Mouse (Mus musculus) ES-E14 (cell line): Measurements from ENCODE around the gene Zfp507. TPM values are rescaled to one million over a fixed set of nuclear protein-coding genes. Genes with fewer than 3 reads are reported as not detected.

Experiments
- DNase-seq: peaks from one replicate; pipeline ENCODE4 v3.0.0-alpha.2; 2013; ENCODE audit warnings: low read depth, low spot score
- H3K27ac ChIP-seq: 2 replicates; pipeline ENCODE4 v1.5.1; 2012; ENCODE audit warnings: low read depth, mild to moderate bottlenecking, low read length, moderate library complexity, mixed read lengths; ENCODE audit not compliant: poor library complexity, insufficient read depth, severe bottlenecking
- H3K36me3 ChIP-seq: 2 replicates; pipeline ENCODE4 v1.6.1; 2012; ENCODE audit warnings: mild to moderate bottlenecking, low read length, moderate library complexity, mixed read lengths; ENCODE audit not compliant: control insufficient read depth, poor library complexity, insufficient read depth, severe bottlenecking
- H3K4me1 ChIP-seq, 2 experiments: fragments of 150-350 bp in 1 of 2; sonication (generic) in 1 of 2; 2 replicates each; pipeline ENCODE4 v1.6.1; 2012; ENCODE audit warnings: low read length in 2 of 2, mild to moderate bottlenecking in 1 of 2, mixed read lengths in 1 of 2; ENCODE audit not compliant: control insufficient read depth in 2 of 2, insufficient read depth in 2 of 2, poor library complexity in 1 of 2
- H3K4me3 ChIP-seq, 2 experiments: fragments of 150-350 bp in 1 of 2; sonication (generic) in 1 of 2; 2 replicates each; pipeline ENCODE4 v1.5.1; 2012; ENCODE audit warnings: low read length in 2 of 2, low read depth in 1 of 2, mild to moderate bottlenecking in 1 of 2, mixed read lengths in 1 of 2; ENCODE audit not compliant: insufficient read depth in 1 of 2, poor library complexity in 1 of 2, severe bottlenecking in 1 of 2
- H3K9ac ChIP-seq: 2 replicates; pipeline ENCODE4 v1.6.1; 2012; ENCODE audit warnings: low read depth, mild to moderate bottlenecking, low read length, mixed read lengths; ENCODE audit not compliant: poor library complexity, insufficient read depth, severe bottlenecking
- H3K9me3 ChIP-seq: fragments of 150-350 bp; sonication (generic); 2 replicates; pipeline ENCODE4 v1.6.1; 2012; ENCODE audit warnings: low read depth, mild to moderate bottlenecking, low read length; ENCODE audit not compliant: control insufficient read depth, insufficient read depth
- CHD2 ChIP-seq: IDR thresholded peaks from 2 replicates; pipeline ENCODE4 v1.6.1; 2014; ENCODE audit warnings: mild to moderate bottlenecking, low read depth, low read length, inconsistent platforms
- HCFC1 ChIP-seq: IDR thresholded peaks from 2 replicates; pipeline ENCODE4 v1.6.1; 2012; ENCODE audit warnings: low read length, inconsistent platforms, borderline replicate concordance; ENCODE audit not compliant: insufficient read depth
- MAFK ChIP-seq: IDR thresholded peaks from 2 replicates; pipeline ENCODE4 v1.6.1; 2014; ENCODE audit warnings: mild to moderate bottlenecking, low read depth, low read length, inconsistent platforms; ENCODE audit not compliant: insufficient read depth
- ZC3H11A ChIP-seq: IDR thresholded peaks from 2 replicates; pipeline ENCODE4 v1.6.1; 2012; ENCODE audit warnings: low read depth, mild to moderate bottlenecking, inconsistent platforms, low read length, borderline replicate concordance
- ZNF384 ChIP-seq: IDR thresholded peaks from 2 replicates; pipeline ENCODE4 v1.6.1; 2012; ENCODE audit warnings: low read depth, low read length, inconsistent platforms
- in situ Hi-C, 2 experiments: fragments of 600-800 bp; cut with MboI; formaldehyde crosslinking; loops; one replicate each; pipeline ENCODE4 v1.15.1; 2025; ENCODE audit warnings: low sequenced_read_pairs in 2 of 2, inconsistent platforms in 1 of 2; ENCODE audit not compliant: unreplicated experiment in 2 of 2
- total RNA-seq: library from RNA; depleted of rRNA; stranded (reverse); fragments of 300-350 nt; gene quantifications from 2 replicates; pipeline ENCODE4 v1.2.3, GENCODE M21; 2012

Zfp507 gene
- total RNA-seq, 1 experiment, result 25.8 TPM

DNA sequence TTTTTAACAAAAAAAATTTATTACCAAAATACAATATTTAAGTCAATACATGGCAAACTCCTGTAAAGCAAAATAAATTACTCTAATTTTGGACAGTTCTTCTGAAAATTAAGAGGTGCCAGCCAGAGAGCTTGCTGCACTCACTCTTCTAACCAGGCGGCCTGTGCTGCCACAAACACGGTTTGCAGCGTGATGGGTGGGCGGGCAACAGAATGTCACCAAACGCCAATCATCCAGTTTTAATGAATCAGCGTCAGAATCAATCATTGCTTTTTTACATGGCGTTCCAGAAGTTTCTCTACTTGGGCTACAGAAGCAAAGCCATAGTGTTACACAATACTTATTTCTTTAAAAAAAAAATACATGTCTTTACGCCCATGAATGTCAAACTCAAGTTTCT is 30.5 kb downstream of the Zfp507 start:
- no peaks in the 10 kb centered on the region for H3K9me3 ChIP-seq
- H3K9ac ChIP-seq, result no peak overlapping the region
- H3K27ac ChIP-seq, result no peak overlapping the region
- no peak for DNase-seq
- no peaks in the 10 kb centered on the region for H3K4me1 ChIP-seq
- TF ChIP-seq ZC3H11A (no peak), HCFC1 (no peak), MAFK (no peak), CHD2 (no peak)
- peaks cover 27% of the 10 kb centered on the region for H3K36me3 ChIP-seq
- H3K4me3 ChIP-seq, result no peak overlapping the region
- in situ Hi-C loops, result no loop called here

DNA sequence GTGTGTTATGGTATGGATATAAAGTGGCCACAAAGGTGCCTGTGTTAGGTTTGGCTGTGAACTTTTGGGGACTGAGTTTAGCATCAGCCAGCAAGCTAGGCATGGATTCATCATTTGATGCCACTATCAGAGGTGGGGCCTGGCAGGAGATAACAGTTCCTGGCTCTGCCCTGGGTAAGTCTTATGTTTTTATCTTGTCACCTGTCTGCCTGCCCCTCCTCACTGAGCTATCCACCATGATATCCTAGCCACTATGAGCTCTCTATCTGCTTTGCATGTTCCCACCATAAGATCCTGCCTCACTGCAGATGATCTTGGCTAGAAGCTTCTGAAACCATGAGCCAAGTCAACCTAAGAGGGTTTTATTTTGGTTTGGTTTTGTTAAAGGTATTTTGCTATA is 31.7 kb downstream of the Zfp507 start:
- Histone ChIP-seq H3K36me3 (peaks cover 22% of the 10 kb centered on the region), H3K27ac (no peak overlapping the region), H3K9me3 (no peaks in the 10 kb centered on the region), H3K4me3 (no peak overlapping the region), H3K9ac (no peak overlapping the region), H3K4me1 (no peaks in the 10 kb centered on the region)
- TF ChIP-seq CHD2, result no peak
- TF ChIP-seq HCFC1, result no peak
- TF ChIP-seq MAFK, result no peak
- TF ChIP-seq ZNF384, result no peak
- TF ChIP-seq ZC3H11A, result no peak
- in situ Hi-C loops, result no loop called here
- DNase-seq, result no peak

DNA sequence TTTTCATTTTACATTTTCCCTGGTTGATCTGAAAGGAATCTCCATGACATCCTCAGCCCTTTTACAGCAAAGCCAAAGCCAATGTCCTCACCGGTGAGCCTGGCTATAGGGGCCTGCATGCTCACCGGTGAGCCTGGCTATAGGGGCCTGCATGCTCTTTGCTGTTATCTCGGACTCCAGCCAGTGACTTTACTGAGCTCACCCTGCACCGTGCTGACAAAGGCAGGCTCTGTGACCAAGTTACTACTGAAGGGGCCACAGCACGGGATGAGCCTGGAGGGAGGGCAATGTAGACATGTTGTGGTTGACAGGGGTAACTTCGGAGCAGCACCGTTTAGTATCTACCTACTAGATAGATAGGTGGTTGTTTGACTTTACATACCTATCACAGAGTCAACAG is 32.7 kb downstream of the Zfp507 start:
- TF ChIP-seq CHD2 (no peak), ZC3H11A (no peak), HCFC1 (no peak), MAFK (no peak), ZNF384 (no peak)
- DNase-seq, result no peak
- no peak overlapping the region for H3K9ac ChIP-seq

DNA sequence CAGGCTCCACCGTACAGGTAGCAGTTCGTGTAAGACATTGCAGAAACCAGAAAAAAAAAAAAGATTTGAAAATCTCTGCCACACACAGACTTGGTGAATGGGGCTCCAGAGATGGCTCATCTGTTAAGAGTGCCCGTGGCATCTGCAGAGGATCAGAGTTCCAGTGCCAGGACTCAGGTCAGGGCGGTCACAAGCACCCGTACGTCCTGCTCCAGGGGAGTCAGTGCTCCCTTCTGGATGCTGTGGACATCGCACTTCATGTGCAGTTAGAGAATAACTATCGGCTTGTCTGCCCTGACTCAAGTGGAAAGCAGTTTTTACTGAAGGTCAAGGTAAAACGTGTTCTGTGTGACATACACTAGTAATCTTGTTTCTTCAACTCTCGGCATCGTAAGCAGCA is 38.3 kb downstream of the Zfp507 start:
- DNase-seq, result no peak
- TF ChIP-seq HCFC1 (no peak), MAFK (no peak), ZC3H11A (no peak), CHD2 (no peak), ZNF384 (no peak)
- Histone ChIP-seq H3K4me1 (no peaks in the 10 kb centered on the region), H3K27ac (no peak overlapping the region), H3K36me3 (no peaks in the 10 kb centered on the region), H3K9me3 (no peaks in the 10 kb centered on the region), H3K4me3 (no peak overlapping the region), H3K9ac (no peak overlapping the region)
- in situ Hi-C loops, result no loop called here

More for the DNA sequence above, 32.7 kb downstream of the Zfp507 start:
- Histone ChIP-seq H3K4me1 (no peaks in the 10 kb centered on the region), H3K27ac (no peak overlapping the region), H3K9me3 (no peaks in the 10 kb centered on the region), H3K36me3 (peaks cover 13% of the 10 kb centered on the region), H3K4me3 (no peak overlapping the region)
- in situ Hi-C loops, result no loop called here

DNA sequence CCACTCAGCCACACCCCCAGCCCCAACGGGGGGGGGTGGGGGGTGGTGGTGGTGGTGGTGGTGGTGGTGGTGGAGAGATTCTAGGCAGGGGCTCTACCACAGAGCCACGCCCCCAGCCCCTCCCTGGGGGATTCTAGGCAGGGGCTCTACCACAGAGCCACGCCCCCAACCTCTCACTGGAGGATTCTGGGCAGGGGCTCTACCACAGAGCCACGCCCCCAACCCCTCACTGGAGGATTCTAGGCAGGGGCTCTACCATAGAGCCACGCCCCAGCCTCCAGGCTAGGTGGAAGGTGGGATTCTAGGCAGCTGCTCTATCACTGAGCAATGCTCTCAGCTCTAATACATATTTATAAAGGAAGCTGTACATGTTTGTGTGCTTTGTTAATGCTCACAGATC is 41.0 kb downstream of the Zfp507 start:
- Histone ChIP-seq H3K9me3 (no peaks in the 10 kb centered on the region), H3K27ac (no peak overlapping the region), H3K4me3 (no peak overlapping the region), H3K36me3 (no peaks in the 10 kb centered on the region), H3K9ac (no peak overlapping the region), H3K4me1 (no peaks in the 10 kb centered on the region)
- no peak for TF ChIP-seq ZNF384
- TF ChIP-seq ZC3H11A, result no peak
- no peak for TF ChIP-seq CHD2
- TF ChIP-seq HCFC1, result no peak
- TF ChIP-seq MAFK, result no peak
- no peak for DNase-seq
- in situ Hi-C loops, result no loop called here
